Mouse (Mus musculus) liver, postnatal 0 days (tissue): ENCODE data around the gene Nfe2l3. TPM values are rescaled to one million over a fixed set of nuclear protein-coding genes. Genes with fewer than 3 reads are reported as not detected.

Experiments used
- ATAC-seq: fragments of 200-750 bp; cut with Nextera tagmentation; 2 replicates; pipeline ENCODE4 v1.8.0; 2017; ENCODE audit warnings: mild to moderate bottlenecking, moderate library complexity
- DNase-seq: peaks from one replicate; pipeline ENCODE4 v3.0.0-alpha.2; 2016
- H3K27ac ChIP-seq: fragments of 300-500 bp; sonication (generic); 2 replicates; pipeline ENCODE4 v1.5.1; 2014; ENCODE audit warnings: antibody characterized with exemption, moderate library complexity, mild to moderate bottlenecking, low read depth
- H3K27me3 ChIP-seq: fragments of 300-500 bp; sonication (generic); 2 replicates; pipeline ENCODE4 v1.6.1; 2014; ENCODE audit warnings: low read length, control low read depth, mixed read lengths; ENCODE audit not compliant: insufficient read depth
- H3K36me3 ChIP-seq: fragments of 300-500 bp; sonication (generic); replicated peaks from 2 replicates; pipeline ENCODE4 v1.6.1; 2014; ENCODE audit warnings: mild to moderate bottlenecking, control low read depth, low read length, moderate library complexity, mixed read lengths; ENCODE audit not compliant: insufficient read depth
- H3K4me1 ChIP-seq: fragments of 300-500 bp; sonication (generic); 2 replicates; pipeline ENCODE4 v1.6.1; 2014; ENCODE audit warnings: antibody characterized with exemption, mild to moderate bottlenecking, control low read depth; ENCODE audit not compliant: insufficient read depth
- H3K4me2 ChIP-seq: fragments of 300-500 bp; sonication (generic); 2 replicates; pipeline ENCODE4 v1.6.1; 2014; ENCODE audit warnings: low read depth, mild to moderate bottlenecking, low read length, moderate library complexity, mixed read lengths
- H3K4me3 ChIP-seq: fragments of 300-500 bp; sonication (generic); 2 replicates; pipeline ENCODE4 v1.5.1; 2014; ENCODE audit warnings: low read depth, low read length
- H3K9ac ChIP-seq: fragments of 300-500 bp; sonication (generic); replicated peaks from 2 replicates; pipeline ENCODE4 v1.6.1; 2014; ENCODE audit warnings: mild to moderate bottlenecking, moderate library complexity
- H3K9me3 ChIP-seq: fragments of 300-500 bp; sonication (generic); 2 replicates; pipeline ENCODE4 v1.6.1; 2016; ENCODE audit warnings: mild to moderate bottlenecking, control low read depth, low read length, mixed read lengths
- CTCF ChIP-seq: sonication (generic); IDR thresholded peaks from 2 replicates; pipeline ENCODE4 v1.5.1; 2016; ENCODE audit warnings: antibody characterized with exemption, low read depth
- EP300 ChIP-seq: IDR thresholded peaks from 2 replicates; pipeline ENCODE4 v1.6.1; 2016; ENCODE audit warnings: antibody characterized with exemption, low read depth, mild to moderate bottlenecking
- WGBS: fragments of 180-500 bp; shearing (Covaris S2); extraction: QIAGEN DNeasy Blood & Tissue Kit; methylation state at CpG from one replicate; pipeline ENCODE4 v1.1.7; 2014; ENCODE audit not compliant: insufficient replicate concordance; 5-methylcytosine and 5-hydroxymethylcytosine counted together
- polyA plus RNA-seq: library from polyadenylated mRNA; unstranded; fragments of >200 nt; fragmentation: Nextera tagmentation; extraction: Ambion mirVana; gene quantifications from 2 replicates; pipeline ENCODE4 v1.2.1, GENCODE M21; 2015

Nfe2l3 gene
- polyA plus RNA-seq, 1 experiment from 2014 or later, result 0.16 TPM

DNA sequence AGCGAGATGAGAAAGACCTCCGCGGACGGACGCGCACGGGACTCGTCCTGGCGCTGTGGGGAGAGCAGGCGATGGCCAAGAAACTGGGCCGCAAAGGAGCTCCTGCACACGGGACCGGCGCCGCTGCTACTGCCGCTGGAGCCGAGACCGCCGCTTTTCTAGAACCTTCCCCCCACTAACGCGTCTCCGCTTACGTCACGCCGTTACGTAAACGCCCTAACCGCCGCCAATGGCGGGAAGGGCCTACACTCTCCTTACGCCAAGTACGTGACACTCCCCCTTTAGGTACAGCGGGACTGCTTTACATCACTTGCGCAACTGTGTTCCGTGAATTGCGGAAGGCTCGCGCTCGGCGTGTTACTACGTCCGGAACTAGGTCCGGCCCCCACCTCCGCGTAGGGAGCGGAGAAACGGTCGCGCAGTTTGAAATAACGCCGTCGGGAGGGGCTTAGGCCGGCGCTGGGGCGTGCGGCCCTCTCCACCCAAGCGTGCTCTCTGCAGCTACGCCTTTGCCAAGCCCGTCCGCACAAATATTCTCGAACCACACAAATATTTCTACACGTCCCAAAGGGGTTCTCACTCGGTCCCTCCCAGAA lies 37.3 kb downstream of the Nfe2l3 start, which contains the start of gene Hnrnpa2b1:
Gene Hnrnpa2b1, minus strand, starts transcription at position 180 of the 596 bp plus-strand sequence.
- TF ChIP-seq EP300 (peak; percentile 94), CTCF (no peak)
- DNase-seq (peak; percentile 98), ATAC-seq (peak; percentile 89)
- peak within 1 kb of the TSS; percentile 69 for H3K4me3 ChIP-seq
- H3K27me3 ChIP-seq, result no peaks in the 10 kb centered on the region
- peak within 1 kb of the TSS; percentile 94 for H3K9ac ChIP-seq
- H3K36me3 ChIP-seq, result peaks cover 51% of the 10 kb centered on the region
- peaks cover 24% of the 10 kb centered on the region for H3K4me1 ChIP-seq
- no peaks in the 10 kb centered on the region for H3K9me3 ChIP-seq
- WGBS, result under 1% methylated on average over 63 of the region's 63 CpGs
- peak within 1 kb of the TSS; percentile 74 for H3K4me2 ChIP-seq
- peak within 1 kb of the TSS; percentile 99 for H3K27ac ChIP-seq

DNA sequence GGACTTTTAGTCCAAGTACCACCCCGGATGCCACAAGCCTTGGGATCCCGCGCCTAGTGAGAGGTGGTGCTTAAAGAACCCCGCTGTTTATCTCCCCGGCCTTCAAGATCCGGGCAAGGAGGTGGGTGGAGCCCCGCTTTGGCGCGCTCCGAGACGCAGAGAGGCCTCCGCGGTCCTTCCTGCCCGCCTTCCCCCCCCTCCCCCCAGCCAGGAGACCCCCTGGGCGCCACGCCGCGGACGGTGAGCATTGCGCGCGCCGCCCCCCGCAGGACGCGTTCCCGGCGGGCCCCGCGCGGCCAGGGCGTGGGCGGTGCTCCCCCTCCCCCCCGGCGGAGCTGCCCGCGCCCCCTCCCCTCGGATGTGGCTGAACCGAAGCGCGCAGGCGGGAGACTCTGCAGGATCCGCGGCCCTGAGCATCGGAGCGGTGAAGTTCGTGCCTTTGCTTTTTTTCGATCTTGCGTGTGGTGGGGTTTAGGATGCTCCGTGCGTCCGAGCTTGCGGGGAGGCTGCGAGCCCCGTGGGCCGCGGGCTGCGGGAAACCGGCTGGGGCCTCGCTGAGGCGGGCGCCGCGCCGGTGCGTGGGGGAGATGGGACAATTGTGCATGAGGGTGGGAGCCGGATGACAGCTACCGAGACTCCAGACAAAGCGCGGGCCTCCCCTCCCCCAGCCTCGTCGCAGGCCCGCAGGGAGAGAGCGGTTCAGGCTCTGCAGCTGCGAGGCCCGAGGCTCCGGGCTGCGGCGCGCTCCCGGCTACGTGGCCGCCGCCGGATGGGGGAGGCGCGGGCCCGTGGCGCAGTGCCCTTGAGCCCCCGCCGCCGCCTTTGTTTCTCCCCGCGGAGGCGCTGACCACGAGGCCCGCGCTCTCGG lies 38.1 kb downstream of the Nfe2l3 start, which contains the start of gene Cbx3:
Gene Cbx3, plus strand, starts transcription at position 50 of the 868 bp plus-strand sequence.
- Histone ChIP-seq H3K36me3 (peaks cover 49% of the 10 kb centered on the region), H3K4me3 (peak within 1 kb of the TSS; percentile 69), H3K27me3 (no peaks in the 10 kb centered on the region), H3K27ac (peak within 1 kb of the TSS; percentile 99), H3K4me1 (peaks cover 24% of the 10 kb centered on the region), H3K9ac (peak within 1 kb of the TSS; percentile 94), H3K4me2 (peak within 1 kb of the TSS; percentile 74), H3K9me3 (no peaks in the 10 kb centered on the region)
- under 1% methylated on average over 59 of the region's 99 CpGs for WGBS
- TF ChIP-seq CTCF, result no peak
- no peak for TF ChIP-seq EP300
- peak; percentile 89 for DNase-seq
- ATAC-seq, result peak; percentile 70

DNA sequence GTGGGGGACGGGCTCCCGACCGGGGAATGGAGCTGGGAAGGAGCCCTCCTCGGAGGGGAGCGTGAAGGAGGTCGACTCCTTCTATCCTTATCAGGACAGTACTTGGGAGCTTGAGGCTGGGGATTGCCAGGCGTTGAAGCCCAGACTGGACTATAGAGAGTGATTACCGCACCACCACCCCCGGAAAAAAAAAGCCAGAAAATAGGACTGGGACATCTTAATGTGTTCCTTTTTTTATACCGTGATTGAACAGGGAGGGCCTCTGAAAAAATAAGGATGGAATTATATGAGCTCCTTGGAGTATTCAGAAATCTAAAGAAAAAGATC lies 38.7 kb downstream of the Nfe2l3 start:
- H3K27me3 ChIP-seq, result no peaks in the 10 kb centered on the region
- H3K9ac ChIP-seq, result peak overlapping the region; percentile 94
- peak overlapping the region; percentile 99 for H3K27ac ChIP-seq
- TF ChIP-seq EP300, result no peak
- no peak for TF ChIP-seq CTCF
- H3K4me2 ChIP-seq, result peak overlapping the region; percentile 74
- no peak for DNase-seq
- peak overlapping the region; percentile 69 for H3K4me3 ChIP-seq
- H3K4me1 ChIP-seq, result peaks cover 20% of the 10 kb centered on the region
- no peaks in the 10 kb centered on the region for H3K9me3 ChIP-seq
- H3K36me3 ChIP-seq, result peaks cover 48% of the 10 kb centered on the region
- under 1% methylated on average over 10 of the region's 10 CpGs for WGBS
- no peak for ATAC-seq

DNA sequence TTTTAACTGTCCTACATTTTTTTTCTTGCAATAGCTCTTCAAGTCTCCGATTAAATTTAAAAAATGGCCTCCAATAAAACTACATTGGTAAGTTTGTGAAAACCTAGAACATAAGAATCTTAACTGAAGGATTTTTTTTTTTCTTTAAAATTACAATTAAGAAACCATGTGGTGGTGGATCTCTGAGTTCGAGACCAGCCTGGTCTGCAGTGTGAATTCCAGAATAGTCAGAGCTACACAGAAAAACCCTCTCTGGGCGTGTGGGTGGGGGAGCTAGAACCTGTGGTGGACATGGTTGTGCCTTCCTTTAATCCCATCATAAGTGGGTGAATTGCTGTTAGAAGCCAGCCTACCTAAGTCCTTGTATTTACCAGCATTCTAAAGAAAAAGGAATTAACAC lies 39.3 kb downstream of the Nfe2l3 start:
- H3K27ac ChIP-seq, result no peak overlapping the region

DNA sequence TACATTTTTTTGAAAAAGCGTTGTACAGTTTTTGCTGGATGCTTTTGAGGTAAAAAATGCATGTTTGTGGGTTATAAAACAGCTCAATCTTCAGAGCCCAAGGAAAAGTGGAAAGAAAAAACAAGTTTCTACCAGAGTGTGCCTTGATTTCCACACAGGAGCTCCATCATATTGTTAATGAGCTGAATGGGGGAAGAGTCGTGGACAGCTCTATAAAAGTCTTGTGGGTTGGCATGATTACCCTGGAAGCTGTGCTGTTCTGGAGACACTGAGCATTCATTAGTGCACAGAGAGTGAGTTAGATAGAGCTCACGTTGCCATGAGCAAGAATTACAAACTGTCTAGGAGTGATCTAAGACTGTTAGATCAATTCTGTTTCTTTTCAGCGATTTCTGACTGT lies 39.7 kb downstream of the Nfe2l3 start:
- H3K27me3 ChIP-seq, result no peaks in the 10 kb centered on the region
- H3K9ac ChIP-seq, result peak overlapping the region; percentile 37
- no peaks in the 10 kb centered on the region for H3K9me3 ChIP-seq
- peak overlapping the region; percentile 74 for H3K4me2 ChIP-seq
- ATAC-seq, result no peak
- H3K36me3 ChIP-seq, result peaks cover 46% of the 10 kb centered on the region
- DNase-seq, result no peak
- H3K4me1 ChIP-seq, result peaks cover 11% of the 10 kb centered on the region
- H3K4me3 ChIP-seq, result peak overlapping the region; percentile 69
- WGBS, result 54% methylated on average over 4 of the region's 4 CpGs
- H3K27ac ChIP-seq, result no peak overlapping the region
- TF ChIP-seq EP300, result no peak
- no peak for TF ChIP-seq CTCF

More for the DNA sequence above, 39.3 kb downstream of the Nfe2l3 start:
- Histone ChIP-seq H3K9ac (peak overlapping the region; percentile 37), H3K36me3 (peaks cover 47% of the 10 kb centered on the region), H3K27me3 (no peaks in the 10 kb centered on the region), H3K9me3 (no peaks in the 10 kb centered on the region), H3K4me2 (peak overlapping the region; percentile 74), H3K4me3 (peak overlapping the region; percentile 69), H3K4me1 (peaks cover 13% of the 10 kb centered on the region)
- 22% methylated on average over 3 of the region's 3 CpGs for WGBS
- DNase-seq (no peak), ATAC-seq (no peak)
- TF ChIP-seq CTCF, result no peak
- TF ChIP-seq EP300, result no peak

DNA sequence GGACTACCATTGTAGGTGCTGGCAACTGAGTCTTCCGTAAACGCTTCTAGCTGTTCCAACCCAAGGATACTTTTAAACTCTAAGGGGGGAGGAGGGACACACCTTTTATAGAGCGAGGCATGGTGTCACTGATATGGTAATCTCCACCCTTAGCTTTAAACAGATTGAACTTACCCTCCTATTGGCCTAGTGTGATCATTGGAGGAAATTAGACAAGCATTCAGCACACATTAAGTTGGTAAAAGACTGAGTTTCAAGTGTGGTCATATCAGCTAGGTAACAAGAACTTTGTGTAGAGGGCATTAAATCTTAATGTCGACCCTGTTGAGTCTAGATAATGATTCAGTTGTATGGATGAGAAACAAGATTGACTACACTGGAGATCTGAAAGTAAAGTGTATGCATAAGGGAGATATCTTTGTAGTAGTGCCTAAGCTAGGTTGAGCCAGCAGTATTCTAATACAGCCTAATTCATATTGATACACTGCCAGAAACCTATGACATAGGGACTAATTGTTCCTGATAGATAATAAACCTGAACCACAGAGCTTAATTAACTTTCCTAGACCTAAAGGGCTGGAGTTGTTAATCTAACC lies 46.8 kb downstream of the Nfe2l3 start:
- TF ChIP-seq CTCF (no peak), EP300 (peak; percentile 89)
- DNase-seq, result no peak
- Histone ChIP-seq H3K9me3 (no peaks in the 10 kb centered on the region), H3K4me3 (no peak overlapping the region), H3K27ac (no peak overlapping the region), H3K4me2 (no peak overlapping the region), H3K4me1 (0 out of 2 replicates have a peak, but pooled peaks cover 3% of the 10 kb centered on the region), H3K9ac (no peak overlapping the region), H3K36me3 (peaks cover 70% of the 10 kb centered on the region), H3K27me3 (no peaks in the 10 kb centered on the region)
- peak; percentile 89 for ATAC-seq
- WGBS, result 59% methylated on average over 4 of the region's 4 CpGs
